Mouse (Mus musculus) adrenal gland, postnatal 10 days (tissue): Measurements from ENCODE around the gene Aqp9. TPM values are rescaled to one million over a fixed set of nuclear protein-coding genes. Genes with fewer than 3 reads are reported as not detected.
"Not testable (repeated sequence)": the region's sequence is repeated elsewhere in the genome, so short reads cannot be mapped to it uniquely, and the experiment has no call there.

ENCODE experiments used
- DNase-seq: peaks from one replicate; pipeline ENCODE4 v3.0.0; 2021; ENCODE audit warnings: mixed read lengths
- total RNA-seq, 2 experiments: library from RNA; stranded (reverse); gene quantifications; 2 replicates each; pipeline ENCODE4 v1.2.3; 2021

Aqp9 gene
- total RNA-seq, 2 experiments from 2014 or later = 17.2 to 35.8 TPM

DNA sequence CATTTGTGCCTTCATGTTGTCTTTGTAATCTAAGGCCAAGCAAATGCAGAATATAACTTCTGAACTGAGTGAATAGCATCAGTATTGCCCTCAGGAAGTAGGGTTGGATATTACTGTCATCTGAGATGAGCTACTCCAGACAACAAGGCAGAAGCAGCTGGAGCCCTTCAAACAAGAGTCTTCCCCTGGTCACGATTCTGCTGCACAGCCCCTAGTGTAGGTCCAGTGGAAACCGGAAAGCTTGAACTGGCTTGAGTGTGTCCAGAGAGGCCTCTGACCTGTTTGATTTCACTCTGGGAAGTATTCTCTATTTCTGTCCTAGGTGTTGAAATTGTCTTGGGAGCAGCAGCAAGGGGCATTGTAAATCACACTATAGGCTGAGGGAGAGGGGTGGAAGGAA lies 29.5 kb downstream of the Aqp9 start:
- no peak for DNase-seq

DNA sequence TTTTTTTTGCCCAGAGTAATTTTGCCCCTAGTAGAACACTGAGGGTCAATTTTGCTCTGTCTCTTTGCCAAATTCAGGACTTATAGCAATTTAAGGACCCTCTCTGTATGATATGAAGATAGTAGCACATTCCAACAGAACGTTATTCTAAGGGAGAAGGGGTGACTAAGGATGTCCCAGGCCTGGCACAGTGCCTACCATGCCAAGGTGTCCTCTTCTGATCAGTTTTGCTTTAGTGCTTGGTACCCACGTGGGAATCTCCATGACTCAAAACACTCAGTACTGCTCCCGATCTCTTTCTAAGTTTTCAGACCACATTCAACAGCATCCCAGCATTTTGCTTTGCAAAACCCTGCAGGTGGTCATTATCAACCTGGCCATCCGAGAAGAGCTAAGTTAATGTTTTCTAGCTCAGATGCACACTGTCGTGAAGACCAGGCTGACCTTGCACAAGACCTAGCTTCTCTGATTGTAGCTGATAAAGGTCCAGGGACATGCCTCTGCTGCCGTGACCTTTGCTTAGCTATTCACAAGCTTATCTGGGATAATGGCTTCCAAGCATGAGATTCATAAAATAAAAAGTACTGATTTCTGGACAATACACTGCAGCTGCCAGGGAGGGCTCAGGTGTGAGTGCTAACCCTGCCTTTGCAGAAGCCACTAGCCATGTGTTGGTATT lies 31.1 kb downstream of the Aqp9 start:
- no peak for DNase-seq

DNA sequence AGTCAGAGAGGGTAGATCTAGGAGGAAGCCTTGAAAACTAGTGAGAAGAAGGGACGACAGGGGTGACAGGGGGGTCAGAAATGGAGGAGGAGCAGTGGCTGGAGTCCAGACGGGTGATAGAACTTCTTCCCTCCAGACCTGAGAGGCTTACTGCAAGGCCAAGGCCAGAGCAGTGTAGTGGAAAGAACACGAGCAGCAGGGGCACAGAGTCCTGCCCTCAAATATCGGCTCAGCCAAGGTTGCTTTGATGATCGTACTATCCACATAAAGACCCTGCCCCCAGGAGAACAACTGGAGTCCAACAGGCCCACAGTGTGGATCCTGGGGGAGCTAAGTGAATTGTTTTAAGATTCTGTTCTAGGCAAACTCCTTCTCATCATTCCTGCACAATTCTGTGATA lies 33.4 kb downstream of the Aqp9 start:
- no peak for DNase-seq

- no peak for DNase-seq
These were observed 35.3 kb downstream of the Aqp9 start for GRCm38 (mm10) chr9:71133190-71133589.

DNA sequence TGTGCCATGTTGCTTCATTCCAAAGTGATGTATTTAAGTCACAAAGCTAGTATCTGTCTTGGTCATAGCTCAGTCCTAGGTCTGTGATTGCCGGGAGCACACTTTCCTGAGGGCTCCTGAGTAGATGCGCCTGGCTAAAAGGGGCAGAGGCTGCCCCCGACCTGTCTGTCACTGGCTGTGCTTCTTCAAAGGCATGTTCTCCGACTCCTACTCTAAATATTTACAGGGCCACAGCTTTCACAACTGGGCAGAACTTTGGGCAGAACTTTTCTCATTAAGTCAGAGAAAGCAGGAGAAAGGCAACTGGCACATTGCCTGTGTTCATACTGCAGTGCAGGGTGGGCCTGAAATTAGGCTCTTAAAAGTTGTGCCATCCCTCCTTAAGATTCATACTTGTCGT lies 36.7 kb downstream of the Aqp9 start:
- no peak for DNase-seq

GRCm38 (mm10) chr9:71128911-71129310 lies 39.6 kb downstream of the Aqp9 start:
- DNase-seq = peak; percentile 82

GRCm38 (mm10) chr9:71126205-71126604 lies 42.3 kb downstream of the Aqp9 start:
- peak; percentile 31 for DNase-seq

DNA sequence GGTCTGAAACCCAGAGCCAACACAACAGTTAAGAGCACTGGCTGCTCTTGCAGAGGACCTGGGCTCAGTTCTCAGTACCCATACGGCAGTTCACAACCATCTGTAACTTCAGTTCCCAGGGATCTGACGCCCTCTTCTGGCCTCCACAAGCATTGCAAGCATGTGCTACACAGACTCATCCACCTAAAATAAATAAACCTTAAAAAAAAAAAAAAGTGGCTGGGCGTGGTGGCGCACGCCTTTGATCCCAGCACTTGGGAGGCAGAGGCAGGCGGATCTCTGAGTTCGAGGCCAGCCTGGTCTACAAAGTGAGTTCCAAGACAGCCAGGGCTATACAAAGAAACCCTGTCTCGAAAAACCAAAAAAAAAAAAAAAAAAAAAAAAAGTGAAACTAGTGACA lies 45.4 kb downstream of the Aqp9 start:
- DNase-seq = not testable (repeated sequence)

DNA sequence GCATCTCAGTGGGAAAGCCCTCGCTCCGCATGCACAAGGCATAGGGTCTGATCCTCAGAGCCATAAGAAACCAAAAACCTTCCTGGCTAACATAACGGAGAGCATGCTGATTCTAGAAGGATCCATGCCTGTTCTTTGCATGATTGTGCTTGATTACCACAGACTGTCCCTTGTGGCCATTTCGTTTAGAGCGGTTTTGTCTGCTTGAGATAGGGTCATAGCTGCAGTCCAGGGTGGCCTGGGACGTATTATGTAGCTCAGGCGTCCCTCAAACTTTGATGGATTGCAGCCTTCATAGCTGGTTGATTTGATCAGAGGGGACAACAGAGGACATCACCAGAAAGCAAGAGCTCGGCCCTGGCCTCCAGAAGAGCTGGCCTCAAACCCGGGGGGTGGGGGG lies 47.6 kb downstream of the Aqp9 start:
- no peak for DNase-seq

DNA sequence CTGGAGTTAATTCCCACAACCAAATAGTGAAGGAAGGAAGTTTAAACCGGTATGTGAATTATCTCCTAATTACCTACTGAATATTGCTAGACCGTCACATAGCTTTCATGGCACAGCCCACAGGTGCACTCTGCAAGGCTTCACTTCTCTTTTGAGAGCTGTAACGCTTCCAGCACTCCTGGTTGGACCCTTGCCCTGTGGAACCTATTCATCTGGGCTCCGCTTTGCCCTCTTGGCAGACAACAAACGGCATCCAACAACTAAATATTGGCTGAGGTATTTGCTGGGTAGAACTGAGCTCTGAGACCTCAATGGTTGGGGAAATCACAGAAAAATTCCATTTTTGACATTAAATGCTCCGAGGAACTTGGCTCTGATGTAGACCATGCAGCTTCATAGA lies 55.3 kb downstream of the Aqp9 start:
- peak; percentile 16 for DNase-seq

DNA sequence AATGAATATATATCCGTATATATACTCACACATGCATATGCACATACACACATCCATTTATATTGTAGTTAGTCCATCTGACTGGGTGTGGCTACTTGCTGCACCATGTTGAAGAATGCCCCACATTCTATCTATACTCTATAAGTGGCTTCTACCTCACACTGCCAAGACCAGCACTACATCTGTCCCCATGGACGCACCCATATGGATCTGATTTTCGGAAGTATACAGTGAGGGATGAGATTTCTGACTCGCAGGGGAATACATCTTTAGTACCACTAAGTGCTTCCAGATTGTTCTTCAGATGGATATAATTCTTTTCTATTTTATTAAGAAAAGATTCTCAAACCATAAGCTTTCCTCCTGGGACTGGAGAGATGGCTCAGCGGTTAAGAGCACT lies 65.0 kb downstream of the Aqp9 start:
- DNase-seq = no peak

DNA sequence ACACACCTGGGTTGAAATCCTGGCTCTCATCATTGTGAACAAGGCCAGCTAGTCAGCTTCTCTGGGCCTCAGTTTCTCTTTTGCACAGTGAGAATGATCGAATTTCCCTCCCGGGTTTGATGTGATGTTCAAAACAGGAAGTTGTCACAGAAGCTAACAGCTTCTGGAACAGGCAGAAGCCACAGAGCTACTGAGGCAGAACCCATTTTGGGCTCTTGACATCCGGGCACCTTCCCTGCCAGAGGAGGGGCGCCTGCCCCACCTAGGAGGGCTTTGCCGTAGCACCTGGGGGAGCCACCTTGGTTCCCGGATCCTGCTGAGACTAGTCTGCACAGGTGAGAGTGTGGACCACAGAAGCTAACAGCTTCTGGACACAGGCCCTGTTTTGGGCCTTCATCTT lies 74.4 kb downstream of the Aqp9 start:
- DNase-seq = no peak

- peak; percentile 39 for DNase-seq
These were observed 76.4 kb downstream of the Aqp9 start for GRCm38 (mm10) chr9:71092038-71092437.

DNA sequence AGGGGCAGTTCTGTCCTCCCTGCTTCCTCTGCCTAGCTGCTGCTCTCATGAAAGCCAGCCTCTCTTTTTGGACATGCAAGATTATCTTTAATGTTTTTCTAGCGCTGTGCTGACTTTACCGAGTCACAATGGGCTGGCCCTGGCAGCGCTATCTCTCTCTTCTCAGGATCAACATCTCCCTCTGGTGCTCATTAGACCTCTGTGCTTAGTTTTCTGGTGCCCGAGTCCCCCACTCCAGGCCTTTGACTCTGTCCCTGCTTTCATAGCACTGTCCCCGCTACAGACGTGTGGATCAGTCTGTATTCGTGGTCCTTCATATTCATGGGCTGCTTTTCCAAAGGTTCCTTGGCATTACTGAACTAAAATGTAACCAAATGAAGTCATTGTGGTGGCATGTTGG lies 89.3 kb downstream of the Aqp9 start:
- DNase-seq = no peak

GRCm38 (mm10) chr9:71077251-71077825 lies 91.1 kb downstream of the Aqp9 start:
- no peak for DNase-seq

DNA sequence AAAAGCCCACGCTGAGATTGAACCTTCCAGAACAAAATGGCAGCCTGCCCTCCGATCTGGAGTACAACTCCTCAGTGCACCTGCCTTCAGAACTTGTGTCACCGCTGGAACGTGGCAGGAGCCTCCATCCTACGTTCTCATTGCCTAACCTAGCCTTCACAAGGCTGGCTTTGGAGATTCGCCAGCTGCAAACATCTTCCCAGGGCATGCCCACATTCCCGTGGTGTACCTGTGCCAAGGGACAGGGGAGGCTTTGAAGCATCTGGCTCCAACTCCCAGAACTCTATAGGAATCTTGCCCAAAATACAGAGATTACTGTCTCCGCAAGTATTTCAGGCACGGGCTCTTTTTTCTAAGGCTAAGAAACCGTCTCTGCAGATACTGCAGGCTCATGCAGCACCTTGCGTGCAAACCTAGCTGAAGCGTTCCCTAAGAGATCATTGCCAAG lies 92.3 kb downstream of the Aqp9 start:
- no peak for DNase-seq

- peak; percentile 57 for DNase-seq
These were observed 94.7 kb downstream of the Aqp9 start for GRCm38 (mm10) chr9:71073831-71074230.

DNA sequence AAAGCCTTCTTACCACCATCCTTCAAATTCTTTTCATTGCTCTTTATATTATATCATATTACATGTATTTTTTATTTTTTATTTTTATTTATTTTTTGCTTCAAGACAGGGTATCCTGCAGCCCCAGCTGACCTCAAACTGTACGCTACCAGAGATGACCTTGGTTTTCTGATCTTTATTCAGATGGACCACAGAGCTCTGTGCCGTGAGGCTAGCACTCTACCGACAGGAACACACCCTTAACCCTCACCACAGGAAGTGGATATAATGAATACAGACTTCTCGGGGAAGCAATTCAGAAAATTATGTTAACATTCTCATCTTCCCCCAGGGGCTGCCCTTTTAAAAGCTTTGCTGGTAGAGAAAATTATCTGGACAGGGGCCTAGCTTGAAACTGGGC lies 95.4 kb downstream of the Aqp9 start:
- DNase-seq = no peak

- DNase-seq = no peak
These were observed 96.0 kb downstream of the Aqp9 start for GRCm38 (mm10) chr9:71072502-71072901.

GRCm38 (mm10) chr9:71071581-71072330 lies 96.7 kb downstream of the Aqp9 start:
- no peak for DNase-seq

DNA sequence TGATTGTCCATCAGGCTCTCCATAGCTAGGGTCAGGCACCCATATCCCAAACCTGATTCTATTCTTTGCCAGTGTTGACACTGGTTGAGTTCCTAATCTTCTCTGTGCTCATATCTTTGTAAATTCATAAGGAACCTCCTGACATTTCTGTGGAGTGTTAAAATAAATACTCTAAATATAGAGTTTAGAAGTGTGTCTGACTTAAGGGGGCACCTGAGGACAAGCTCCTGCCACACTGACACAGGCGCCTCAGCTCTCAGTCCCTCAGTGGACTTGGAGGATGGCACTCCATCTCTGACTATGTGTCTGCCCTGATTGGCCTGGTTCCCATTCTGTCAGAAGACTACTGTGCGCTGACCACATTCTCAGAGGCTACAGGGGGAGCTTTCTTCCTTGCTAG lies 97.9 kb downstream of the Aqp9 start:
- DNase-seq = no peak

DNA sequence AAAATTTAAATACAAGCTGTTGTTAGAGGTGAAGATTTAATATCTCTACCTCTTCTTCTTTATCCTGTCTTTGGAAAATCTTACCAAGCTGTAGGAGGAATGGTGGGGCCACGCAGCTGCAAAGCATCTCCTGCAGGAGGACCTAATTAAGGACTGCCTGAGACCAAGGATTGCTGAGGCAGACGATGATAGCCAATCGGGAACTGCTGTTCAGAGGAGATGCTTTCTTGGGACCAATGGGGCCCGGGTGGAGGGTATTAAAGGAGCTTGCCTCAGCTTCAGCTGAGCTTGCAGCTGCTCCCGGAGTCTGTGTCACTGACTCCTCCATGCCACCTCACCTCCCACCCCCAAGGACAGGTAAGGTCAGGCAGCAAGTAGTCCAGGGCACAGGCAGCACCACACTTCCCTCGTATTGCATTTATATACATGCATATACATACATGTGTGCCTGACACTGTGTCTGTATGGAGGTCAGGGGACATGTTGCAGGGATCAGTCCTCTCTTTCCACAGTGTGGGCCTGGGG lies 99.6 kb downstream of the Aqp9 start:
- DNase-seq = no peak

DNA sequence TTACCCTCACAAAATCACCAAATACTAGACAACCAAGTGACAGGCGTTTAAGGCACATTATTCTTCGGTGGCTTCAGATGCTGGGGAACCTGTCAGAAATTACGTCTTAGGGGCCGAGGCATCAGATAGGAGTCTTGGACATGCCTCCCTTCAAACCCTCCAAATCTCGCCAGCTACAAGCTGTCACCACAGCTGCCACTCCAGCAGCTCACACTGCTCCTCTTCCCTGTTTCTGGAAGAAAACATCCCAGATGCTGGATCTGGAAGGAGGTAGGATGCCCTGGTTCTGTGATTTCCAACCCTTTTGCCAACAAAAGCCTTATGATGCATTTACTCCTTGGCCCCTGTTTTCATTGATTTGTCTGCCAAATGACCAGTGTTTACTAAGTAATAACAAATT lies 101.3 kb downstream of the Aqp9 start:
- no peak for DNase-seq
